ENCODE assay signal across 12 mouse cellular contexts in genomic region chr3:90586016-90586643, GRCm38 (mm10). TPM values are rescaled to one million over a fixed set of nuclear protein-coding genes. Genes with fewer than 3 reads are reported as not detected.
DNase-seq lines count a peak whose midpoint lies in the region; ATAC-seq and TF ChIP-seq lines count a peak whose summit lies in the region.
"Had no signal": no experiment of that assay in that cellular context is flagged by ENCODE, and none has a peak within 500 bp of the region (broad histone marks: within the 10 kb centered on the region; RNA-seq: fewer than 3 reads in every experiment).

No protein-coding gene starts in this region.

- H3K9ac ChIP-seq in embryonic facial prominence, embryonic 13.5 days = no peak overlapping the region
- H3K9ac ChIP-seq in lung, embryonic 16.5 days (ENCODE audit: low read length) = no peak overlapping the region
- no peak overlapping the region for H3K9ac ChIP-seq in limb, embryonic 14.5 days (ENCODE audit: low read depth, low read length, severe bottlenecking)
- H3K9ac ChIP-seq: kidney, embryonic 15.5 days had no signal

- H3K27me3 ChIP-seq in embryonic facial prominence, embryonic 13.5 days = no peaks in the 10 kb centered on the region
- H3K27me3 ChIP-seq in embryonic facial prominence, embryonic 10.5 days (replicated peaks; ENCODE audit: low read depth, poor library complexity, severe bottlenecking) = no peaks in the 10 kb centered on the region
- no peaks in the 10 kb centered on the region for H3K27me3 ChIP-seq in lung, embryonic 16.5 days (ENCODE audit: control insufficient read depth, insufficient read depth, low read depth, low read length)
- H3K27me3 ChIP-seq in limb, embryonic 14.5 days (ENCODE audit: control insufficient read depth, insufficient read depth, low read length) = no peaks in the 10 kb centered on the region
- H3K27me3 ChIP-seq: kidney, embryonic 15.5 days had no signal

- no peaks in the 10 kb centered on the region for H3K9me3 ChIP-seq in embryonic facial prominence, embryonic 13.5 days
- no peaks in the 10 kb centered on the region for H3K9me3 ChIP-seq in embryonic facial prominence, embryonic 10.5 days
- H3K9me3 ChIP-seq in lung, embryonic 16.5 days (ENCODE audit: control insufficient read depth, low read length) = no peaks in the 10 kb centered on the region
- H3K9me3 ChIP-seq in limb, embryonic 14.5 days (ENCODE audit: control insufficient read depth, low read length) = no peaks in the 10 kb centered on the region
- H3K9me3 ChIP-seq: kidney, embryonic 15.5 days had no signal

- H3K27ac ChIP-seq in embryonic facial prominence, embryonic 13.5 days = peak overlapping the region; percentile 69; the same call in 1 of the 2 replicates
- no peak overlapping the region; the same call in 1 of the 2 replicates for H3K27ac ChIP-seq in embryonic facial prominence, embryonic 10.5 days (replicated peaks)
- H3K27ac ChIP-seq in lung, embryonic 16.5 days (ENCODE audit: low read length) = peak overlapping the region; percentile 81
- H3K27ac ChIP-seq in limb, embryonic 14.5 days (replicated peaks; ENCODE audit: low read depth, low read length) = no peak overlapping the region

- no peak for ATAC-seq in embryonic facial prominence, embryonic 13.5 days (ENCODE audit: insufficient number of reproducible peaks, insufficient read depth, low FRiP score, low TSS enrichment, low read depth)
- ATAC-seq in lung, embryonic 16.5 days (ENCODE audit: low read depth) = no peak; the same call in 1 of the 2 replicates
- ATAC-seq in limb, embryonic 14.5 days (ENCODE audit: low FRiP score, low read depth) = peak; percentile 1; the same call in 1 of the 2 replicates

- 84% methylated on average over 15 of the region's 15 CpGs for WGBS in embryonic facial prominence, embryonic 13.5 days
- 82% methylated on average over 15 of the region's 15 CpGs for WGBS in embryonic facial prominence, embryonic 10.5 days
- WGBS in lung, embryonic 16.5 days = 79% methylated on average over 15 of the region's 15 CpGs
- WGBS in limb, embryonic 14.5 days = 81% methylated on average over 15 of the region's 15 CpGs

- peaks cover 27% of the 10 kb centered on the region; the same call in 1 of the 2 replicates for H3K4me1 ChIP-seq in embryonic facial prominence, embryonic 13.5 days
- H3K4me1 ChIP-seq in embryonic facial prominence, embryonic 10.5 days = peaks cover 12% of the 10 kb centered on the region; the same call in 1 of the 2 replicates
- H3K4me1 ChIP-seq in lung, embryonic 16.5 days (replicated peaks; ENCODE audit: control insufficient read depth, insufficient read depth, low read length) = peaks cover 5% of the 10 kb centered on the region; the same call in 1 of the 2 replicates
- H3K4me1 ChIP-seq in limb, embryonic 14.5 days (ENCODE audit: control insufficient read depth, insufficient read depth, low read length) = peaks cover 8% of the 10 kb centered on the region

- no peak overlapping the region for H3K4me2 ChIP-seq in embryonic facial prominence, embryonic 13.5 days
- no peak overlapping the region for H3K4me2 ChIP-seq in lung, embryonic 16.5 days (ENCODE audit: low read depth, low read length)
- no peak overlapping the region for H3K4me2 ChIP-seq in limb, embryonic 14.5 days (replicated peaks; ENCODE audit: low read depth, low read length, severe bottlenecking)
- H3K4me2 ChIP-seq: kidney, embryonic 15.5 days had no signal

- H3K4me3 ChIP-seq in embryonic facial prominence, embryonic 13.5 days = no peak overlapping the region
- no peak overlapping the region for H3K4me3 ChIP-seq in embryonic facial prominence, embryonic 10.5 days
- no peak overlapping the region for H3K4me3 ChIP-seq in lung, embryonic 16.5 days (ENCODE audit: low read length)
- no peak overlapping the region for H3K4me3 ChIP-seq in limb, embryonic 14.5 days (replicated peaks; ENCODE audit: low read length)
- H3K4me3 ChIP-seq: erythroblast, embryonic 14.5 days; kidney, embryonic 15.5 days had no signal

- DNase-seq in embryonic facial prominence, embryonic 10.5 days (ENCODE audit: low spot score) = no peak
- DNase-seq in lung, postnatal 14 days = no peak
- DNase-seq in limb, embryonic 14.5 days (ENCODE audit: low spot score) = no peak
- peak; percentile 58 for DNase-seq in thymus, postnatal 25 days
- DNase-seq in adrenal gland, adult 18-20 months (ENCODE audit: low spot score in 2 of 2) = no peak
- DNase-seq in layer of hippocampus, adult 9-11 months = no peak

- no peak for TF ChIP-seq POLR2A in limb, embryonic 14.5 days (IDR thresholded peaks at IDR 0.05; ENCODE audit: borderline replicate concordance, extremely low read depth, insufficient read depth, insufficient read length)

- no peaks in the 10 kb centered on the region for H3K36me3 ChIP-seq in embryonic facial prominence, embryonic 13.5 days
- H3K36me3 ChIP-seq in embryonic facial prominence, embryonic 10.5 days (replicated peaks) = no peaks in the 10 kb centered on the region
- H3K36me3 ChIP-seq in lung, embryonic 16.5 days (ENCODE audit: control insufficient read depth, insufficient read depth, low read length) = no peaks in the 10 kb centered on the region
- no peaks in the 10 kb centered on the region for H3K36me3 ChIP-seq in limb, embryonic 14.5 days (ENCODE audit: control insufficient read depth, insufficient read depth, low read length)
- H3K36me3 ChIP-seq: kidney, embryonic 15.5 days had no signal

RNA-seq across cellular contexts. Expression of gene S100a2, which starts 3.9 kb away (rescaled TPM):
- not detected in 2 replicates for polyA plus RNA-seq in embryonic facial prominence, embryonic 13.5 days (2015; fragmentation: Nextera tagmentation; extraction: Ambion mirVana)
- not detected in 2 replicates for polyA plus RNA-seq in embryonic facial prominence, embryonic 10.5 days (2016; fragmentation: Nextera tagmentation; extraction: Ambion mirVana)
- polyA plus RNA-seq in lung, embryonic 16.5 days (2015; fragmentation: Nextera tagmentation; extraction: Ambion mirVana) = not detected in 2 replicates
- not detected in 2 replicates for polyA plus RNA-seq in limb, embryonic 14.5 days (2012; rRNA removed)
- polyA plus RNA-seq in limb, embryonic 14.5 days (2014; fragmentation: Nextera tagmentation; extraction: Ambion mirVana) = not detected in 2 replicates
- total RNA-seq in adrenal gland, adult 18-20 months (2021) = not detected
- total RNA-seq: adrenal gland, adult 2 months; liver, adult 2 months had no signal
- polyA plus RNA-seq: adrenal gland, adult 2 months; erythroblast, embryonic 14.5 days; kidney, embryonic 15.5 days; liver, adult 2 months had no signal

RNA-seq across cellular contexts. Expression of gene Gm42674, which starts 15.6 kb away (rescaled TPM):
- polyA plus RNA-seq in embryonic facial prominence, embryonic 13.5 days (2015; fragmentation: Nextera tagmentation; extraction: Ambion mirVana) = not detected in 2 replicates
- polyA plus RNA-seq in embryonic facial prominence, embryonic 10.5 days (2016; fragmentation: Nextera tagmentation; extraction: Ambion mirVana) = not detected in 2 replicates
- polyA plus RNA-seq in lung, embryonic 16.5 days (2015; fragmentation: Nextera tagmentation; extraction: Ambion mirVana) = not detected in 2 replicates
- not detected in 2 replicates for polyA plus RNA-seq in limb, embryonic 14.5 days (2012; rRNA removed)
- polyA plus RNA-seq in limb, embryonic 14.5 days (2014; fragmentation: Nextera tagmentation; extraction: Ambion mirVana) = not detected in 2 replicates
- not detected for total RNA-seq in adrenal gland, adult 18-20 months (2021)
- total RNA-seq: adrenal gland, adult 2 months; liver, adult 2 months had no signal
- polyA plus RNA-seq: adrenal gland, adult 2 months; erythroblast, embryonic 14.5 days; kidney, embryonic 15.5 days; liver, adult 2 months had no signal

RNA-seq across cellular contexts. Expression of gene S100a4, which starts 17.4 kb away (rescaled TPM):
- 18.8 and 19.2 TPM in 2 replicates for polyA plus RNA-seq in embryonic facial prominence, embryonic 13.5 days (2015; fragmentation: Nextera tagmentation; extraction: Ambion mirVana)
- polyA plus RNA-seq in embryonic facial prominence, embryonic 10.5 days (2016; fragmentation: Nextera tagmentation; extraction: Ambion mirVana) = 1.1 TPM in 1 of 2 replicates, not detected in the other
- 12.1 and 12.8 TPM in 2 replicates for polyA plus RNA-seq in lung, embryonic 16.5 days (2015; fragmentation: Nextera tagmentation; extraction: Ambion mirVana)
- 18.0 and 26.2 TPM in 2 replicates for polyA plus RNA-seq in limb, embryonic 14.5 days (2012; rRNA removed)
- polyA plus RNA-seq in limb, embryonic 14.5 days (2014; fragmentation: Nextera tagmentation; extraction: Ambion mirVana) = 17.9 and 18.0 TPM in 2 replicates
- total RNA-seq in adrenal gland, adult 18-20 months (2021) = 10 to 100 TPM in 1 of 2 experiments, 1 to 10 TPM in 1; 5.1 to 14.9 TPM
- polyA plus RNA-seq: erythroblast, embryonic 14.5 days had no signal

RNA-seq across cellular contexts. Expression of gene S100a5, which starts 22.2 kb away (rescaled TPM):
- polyA plus RNA-seq in embryonic facial prominence, embryonic 13.5 days (2015; fragmentation: Nextera tagmentation; extraction: Ambion mirVana) = not detected in 2 replicates
- polyA plus RNA-seq in embryonic facial prominence, embryonic 10.5 days (2016; fragmentation: Nextera tagmentation; extraction: Ambion mirVana) = not detected in 2 replicates
- polyA plus RNA-seq in lung, embryonic 16.5 days (2015; fragmentation: Nextera tagmentation; extraction: Ambion mirVana) = not detected in 2 replicates
- polyA plus RNA-seq in limb, embryonic 14.5 days (2012; rRNA removed) = not detected in 2 replicates
- not detected in 2 replicates for polyA plus RNA-seq in limb, embryonic 14.5 days (2014; fragmentation: Nextera tagmentation; extraction: Ambion mirVana)
- not detected for total RNA-seq in adrenal gland, adult 18-20 months (2021)
- total RNA-seq: adrenal gland, adult 2 months; liver, adult 2 months had no signal
- polyA plus RNA-seq: adrenal gland, adult 2 months; erythroblast, embryonic 14.5 days; kidney, embryonic 15.5 days; liver, adult 2 months had no signal

RNA-seq across cellular contexts. Expression of gene S100a3, which starts 25.8 kb away (rescaled TPM):
- polyA plus RNA-seq in embryonic facial prominence, embryonic 13.5 days (2015; fragmentation: Nextera tagmentation; extraction: Ambion mirVana) = 0.44 and 0.62 TPM in 2 replicates
- polyA plus RNA-seq in embryonic facial prominence, embryonic 10.5 days (2016; fragmentation: Nextera tagmentation; extraction: Ambion mirVana) = 0.44 TPM in 1 of 2 replicates, not detected in the other
- 0.25 and 1.1 TPM in 2 replicates for polyA plus RNA-seq in lung, embryonic 16.5 days (2015; fragmentation: Nextera tagmentation; extraction: Ambion mirVana)
- polyA plus RNA-seq in limb, embryonic 14.5 days (2012; rRNA removed) = 0.92 and 1.3 TPM in 2 replicates
- polyA plus RNA-seq in limb, embryonic 14.5 days (2014; fragmentation: Nextera tagmentation; extraction: Ambion mirVana) = 1.00 and 1.1 TPM in 2 replicates
- total RNA-seq in adrenal gland, adult 18-20 months (2021) = not detected
- total RNA-seq: liver, adult 2 months had no signal
- polyA plus RNA-seq: adrenal gland, adult 2 months; erythroblast, embryonic 14.5 days; kidney, embryonic 15.5 days; liver, adult 2 months had no signal

Comparison
In these comparisons a context has a peak if more than half of its experiments do, and no peak if none do; other contexts are left out.
1. H3K27ac ChIP-seq: peak in embryonic facial prominence, embryonic 13.5 days (single experiment) and lung, embryonic 16.5 days (single experiment); none in embryonic facial prominence, embryonic 10.5 days (single experiment) and limb, embryonic 14.5 days (single experiment).